Mouse (Mus musculus): Measurements from ENCODE around the gene Lsamp. TPM values are rescaled to one million over a fixed set of nuclear protein-coding genes. Genes with fewer than 3 reads are reported as not detected.
A peak's percentile ranks its signal among the peaks of the same experiment; 100 is the strongest.

Gene Lsamp
- total and polyA plus RNA-seq, 2 experiments from 2014 or later = 0.61 to 0.95 TPM

DNA sequence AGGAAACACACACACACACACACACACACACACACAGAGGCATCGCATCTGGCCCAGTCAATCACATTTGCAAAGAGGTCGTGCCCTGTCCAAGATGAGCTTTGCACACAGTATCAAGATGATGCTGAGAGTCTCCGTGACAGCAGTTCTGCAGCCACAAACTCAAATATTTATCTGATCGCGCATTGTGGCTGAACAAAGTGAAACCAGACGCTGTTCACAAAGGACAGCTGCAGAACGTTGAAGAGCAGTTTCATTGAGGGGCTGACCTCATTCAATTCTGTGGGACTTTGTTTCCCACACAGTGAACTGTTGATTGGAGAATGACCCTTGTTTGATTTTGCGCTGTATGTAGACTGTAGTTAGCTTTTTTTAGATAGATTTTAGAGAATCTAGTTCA is 2168.5 kb downstream of the Lsamp start:
- no peak for ATAC-seq (ENCODE audit: insufficient read depth, low read depth)
- TF ChIP-seq EP300 (IDR thresholded peaks at IDR 0.05; ENCODE audit: low read depth) (no peak), CTCF (IDR thresholded peaks at IDR 0.05; ENCODE audit: low read depth) (no peak)
- Histone ChIP-seq H3K27me3 (ENCODE audit: control insufficient read depth, insufficient read depth, low read length) (no peaks in the 10 kb centered on the region), H3K9ac (replicated peaks; ENCODE audit: low read depth, low read length) (no peak overlapping the region), H3K36me3 (replicated peaks; ENCODE audit: control insufficient read depth, insufficient read depth, low read length) (no peaks in the 10 kb centered on the region), H3K27ac (ENCODE audit: low read depth) (no peak overlapping the region), H3K4me1 (ENCODE audit: control insufficient read depth, insufficient read depth) (0 out of 2 replicates have a peak, but pooled peaks cover 10% of the 10 kb centered on the region), H3K4me3 (ENCODE audit: low read depth, low read length) (no peak overlapping the region), H3K9me3 (replicated peaks; ENCODE audit: control insufficient read depth, low read length) (no peaks in the 10 kb centered on the region), H3K4me2 (ENCODE audit: low read depth, low read length) (peak overlapping the region; percentile 7; the same call in 1 of the 2 replicates)
- WGBS = 29% methylated on average over 8 of the region's 8 CpGs
- no peak for DNase-seq (ENCODE audit: low spot score)

DNA sequence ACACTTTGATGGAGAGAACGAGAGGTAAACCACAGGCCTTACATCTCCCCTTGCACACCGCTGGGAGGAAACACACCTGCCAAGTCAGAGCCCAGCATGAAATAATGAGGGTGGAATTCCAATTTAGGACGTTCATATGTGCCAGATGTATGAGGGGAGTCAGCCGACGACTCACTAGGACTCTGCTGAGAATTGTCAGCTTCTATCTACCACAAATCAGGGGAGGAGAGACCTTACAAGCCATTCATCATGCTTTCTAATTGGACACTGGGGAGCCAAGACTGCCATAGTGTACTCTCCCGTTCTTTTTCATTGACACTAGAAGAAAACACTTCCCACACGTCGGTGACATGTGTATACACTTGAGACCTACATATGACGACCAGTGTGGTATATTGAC is 2173.7 kb downstream of the Lsamp start:
- Histone ChIP-seq H3K9ac (replicated peaks; ENCODE audit: low read depth, low read length) (no peak overlapping the region), H3K36me3 (replicated peaks; ENCODE audit: control insufficient read depth, insufficient read depth, low read length) (no peaks in the 10 kb centered on the region), H3K4me3 (ENCODE audit: low read depth, low read length) (no peak overlapping the region), H3K4me1 (ENCODE audit: control insufficient read depth, insufficient read depth) (0 out of 2 replicates have a peak, but pooled peaks cover under 1% of the 10 kb centered on the region), H3K4me2 (ENCODE audit: low read depth, low read length) (no peak overlapping the region), H3K27ac (ENCODE audit: low read depth) (no peak overlapping the region), H3K27me3 (ENCODE audit: control insufficient read depth, insufficient read depth, low read length) (no peaks in the 10 kb centered on the region), H3K9me3 (replicated peaks; ENCODE audit: control insufficient read depth, low read length) (no peaks in the 10 kb centered on the region)
- DNase-seq (ENCODE audit: low spot score) = no peak
- 76% methylated on average over 9 of the region's 9 CpGs for WGBS
- TF ChIP-seq EP300 (IDR thresholded peaks at IDR 0.05; ENCODE audit: low read depth) = no peak
- no peak for TF ChIP-seq CTCF (IDR thresholded peaks at IDR 0.05; ENCODE audit: low read depth)
- ATAC-seq (ENCODE audit: insufficient read depth, low read depth) = no peak

DNA sequence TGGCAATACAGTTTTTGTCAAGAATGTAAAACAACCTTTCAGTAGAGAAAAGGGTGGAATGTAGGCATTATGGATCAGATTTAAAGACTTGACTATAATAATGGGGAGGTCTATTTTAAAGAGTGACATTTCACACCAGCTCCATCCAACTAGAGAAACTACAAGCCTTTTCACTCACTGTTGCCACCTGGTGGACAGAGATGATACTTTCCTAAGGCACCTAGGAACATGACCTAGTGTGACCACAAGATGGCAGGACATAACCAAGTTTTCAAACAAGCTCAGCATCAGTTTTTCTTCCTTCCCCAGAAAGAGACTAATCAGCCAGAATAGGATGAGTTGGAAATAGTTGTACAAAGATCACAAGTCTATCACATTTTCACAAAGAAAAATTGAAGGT is 2180.8 kb downstream of the Lsamp start:
- DNase-seq (ENCODE audit: low spot score) = peak; percentile 74
- Histone ChIP-seq H3K27ac (ENCODE audit: low read depth) (no peak overlapping the region), H3K4me3 (ENCODE audit: low read depth, low read length) (no peak overlapping the region)

DNA sequence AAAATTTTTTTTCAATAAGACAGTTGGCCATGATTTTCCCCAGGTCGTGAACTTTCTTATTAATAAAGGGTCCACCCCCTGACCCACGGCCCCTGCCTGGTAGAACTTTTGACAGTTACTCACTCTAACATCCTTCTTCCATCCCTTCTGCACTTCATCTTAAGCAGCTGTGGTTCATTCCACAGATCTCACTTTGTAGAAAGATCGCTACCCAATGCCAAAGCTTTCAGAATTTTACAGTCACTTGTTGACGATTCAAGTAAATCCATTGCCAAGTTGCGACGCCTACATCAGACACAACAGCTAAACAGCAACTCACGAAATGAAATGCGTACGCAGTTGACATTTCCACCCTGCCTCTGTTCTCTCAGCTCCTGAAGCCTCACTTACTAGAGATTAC is 2184.1 kb downstream of the Lsamp start:
- DNase-seq (ENCODE audit: low spot score) = no peak
- 87% methylated on average over 9 of the region's 9 CpGs for WGBS
- ATAC-seq (ENCODE audit: insufficient read depth, low read depth) = no peak

More for the DNA sequence above, 2180.8 kb downstream of the Lsamp start:
- Histone ChIP-seq H3K9me3 (replicated peaks; ENCODE audit: control insufficient read depth, low read length) (no peaks in the 10 kb centered on the region), H3K4me2 (ENCODE audit: low read depth, low read length) (no peak overlapping the region), H3K4me1 (ENCODE audit: control insufficient read depth, insufficient read depth) (no peaks in the 10 kb centered on the region), H3K27me3 (ENCODE audit: control insufficient read depth, insufficient read depth, low read length) (no peaks in the 10 kb centered on the region), H3K9ac (replicated peaks; ENCODE audit: low read depth, low read length) (no peak overlapping the region), H3K36me3 (replicated peaks; ENCODE audit: control insufficient read depth, insufficient read depth, low read length) (no peaks in the 10 kb centered on the region)
- no peak for TF ChIP-seq EP300 (IDR thresholded peaks at IDR 0.05; ENCODE audit: low read depth)
- peak; percentile 100 for TF ChIP-seq CTCF (IDR thresholded peaks at IDR 0.05; ENCODE audit: low read depth)
- ATAC-seq (ENCODE audit: insufficient read depth, low read depth) = peak; percentile 27; the same call in 1 of the 2 replicates

GRCm38 (mm10) chr16:42169447-42170140 is 2185.4 kb downstream of the Lsamp start:
- DNase-seq (ENCODE audit: low spot score) (peak; percentile 57), ATAC-seq (ENCODE audit: insufficient read depth, low read depth) (no peak)
- H3K4me1 ChIP-seq (ENCODE audit: control insufficient read depth, insufficient read depth) = no peaks in the 10 kb centered on the region
- no peaks in the 10 kb centered on the region for H3K36me3 ChIP-seq (replicated peaks; ENCODE audit: control insufficient read depth, insufficient read depth, low read length)
- H3K27ac ChIP-seq (ENCODE audit: low read depth) = no peak overlapping the region
- no peak overlapping the region for H3K4me3 ChIP-seq (ENCODE audit: low read depth, low read length)
- no peaks in the 10 kb centered on the region for H3K9me3 ChIP-seq (replicated peaks; ENCODE audit: control insufficient read depth, low read length)
- TF ChIP-seq CTCF (IDR thresholded peaks at IDR 0.05; ENCODE audit: low read depth) (peak; percentile 88), EP300 (IDR thresholded peaks at IDR 0.05; ENCODE audit: low read depth) (no peak)
- H3K9ac ChIP-seq (replicated peaks; ENCODE audit: low read depth, low read length) = no peak overlapping the region
- H3K4me2 ChIP-seq (ENCODE audit: low read depth, low read length) = no peak overlapping the region
- H3K27me3 ChIP-seq (ENCODE audit: control insufficient read depth, insufficient read depth, low read length) = no peaks in the 10 kb centered on the region
- WGBS = 19% methylated on average over 8 of the region's 8 CpGs

More for the DNA sequence above, 2184.1 kb downstream of the Lsamp start:
- Histone ChIP-seq H3K4me1 (ENCODE audit: control insufficient read depth, insufficient read depth) (no peaks in the 10 kb centered on the region), H3K9ac (replicated peaks; ENCODE audit: low read depth, low read length) (no peak overlapping the region), H3K4me2 (ENCODE audit: low read depth, low read length) (no peak overlapping the region), H3K27me3 (ENCODE audit: control insufficient read depth, insufficient read depth, low read length) (no peaks in the 10 kb centered on the region), H3K27ac (ENCODE audit: low read depth) (no peak overlapping the region), H3K36me3 (replicated peaks; ENCODE audit: control insufficient read depth, insufficient read depth, low read length) (no peaks in the 10 kb centered on the region), H3K9me3 (replicated peaks; ENCODE audit: control insufficient read depth, low read length) (no peaks in the 10 kb centered on the region), H3K4me3 (ENCODE audit: low read depth, low read length) (no peak overlapping the region)
- no peak for TF ChIP-seq EP300 (IDR thresholded peaks at IDR 0.05; ENCODE audit: low read depth)
- no peak for TF ChIP-seq CTCF (IDR thresholded peaks at IDR 0.05; ENCODE audit: low read depth)

GRCm38 (mm10) chr16:42172476-42172875 is 2188.3 kb downstream of the Lsamp start:
- Histone ChIP-seq H3K4me2 (ENCODE audit: low read depth, low read length) (no peak overlapping the region), H3K27ac (ENCODE audit: low read depth) (no peak overlapping the region), H3K4me3 (ENCODE audit: low read depth, low read length) (no peak overlapping the region), H3K9ac (replicated peaks; ENCODE audit: low read depth, low read length) (no peak overlapping the region), H3K27me3 (ENCODE audit: control insufficient read depth, insufficient read depth, low read length) (no peaks in the 10 kb centered on the region), H3K4me1 (ENCODE audit: control insufficient read depth, insufficient read depth) (no peaks in the 10 kb centered on the region), H3K9me3 (replicated peaks; ENCODE audit: control insufficient read depth, low read length) (no peaks in the 10 kb centered on the region), H3K36me3 (replicated peaks; ENCODE audit: control insufficient read depth, insufficient read depth, low read length) (no peaks in the 10 kb centered on the region)
- TF ChIP-seq CTCF (IDR thresholded peaks at IDR 0.05; ENCODE audit: low read depth) (peak; percentile 56), EP300 (IDR thresholded peaks at IDR 0.05; ENCODE audit: low read depth) (no peak)
- DNase-seq (ENCODE audit: low spot score) = no peak
- no peak for ATAC-seq (ENCODE audit: insufficient read depth, low read depth)
- WGBS = 34% methylated on average over 11 of the region's 11 CpGs
